Mouse (Mus musculus): ENCODE results near the gene Frs3.

Frs3 gene

GRCm38 (mm10) chr17:47691650-47692049, 2.8 kb downstream of the Frs3 start:
- DNase-seq (ENCODE audit: low spot score) = no peak

GRCm38 (mm10) chr17:47693671-47694441, 5.0 kb downstream of the Frs3 start:
- DNase-seq (ENCODE audit: low spot score) = no peak

- DNase-seq (ENCODE audit: low spot score) = no peak
Observed at GRCm38 (mm10) chr17:47694442-47694502, 5.4 kb downstream of the Frs3 start, which contains the start of gene Gm21981. TSS of gene Gm21981 (minus strand) at chr17:47694455.

GRCm38 (mm10) chr17:47694503-47695336, 5.9 kb downstream of the Frs3 start, which contains the start of gene Prickle4:
TSS of gene Prickle4 (minus strand) at chr17:47694736.
- peak; percentile 99 for DNase-seq (ENCODE audit: low spot score)

- DNase-seq (ENCODE audit: low spot score) = no peak
Observed at GRCm38 (mm10) chr17:47695337-47695710, 6.5 kb downstream of the Frs3 start.

- DNase-seq (ENCODE audit: low spot score) = no peak
Observed at GRCm38 (mm10) chr17:47698156-47698555, 9.3 kb downstream of the Frs3 start.

- no peak for DNase-seq (ENCODE audit: low spot score)
Observed at GRCm38 (mm10) chr17:47699055-47699454, 10.2 kb downstream of the Frs3 start.

GRCm38 (mm10) chr17:47701793-47702192, 13.0 kb downstream of the Frs3 start:
- DNase-seq (ENCODE audit: low spot score) = no peak

GRCm38 (mm10) chr17:47702548-47703345, 13.9 kb downstream of the Frs3 start:
- DNase-seq (ENCODE audit: low spot score) = no peak

- DNase-seq (ENCODE audit: low spot score) = no peak
Observed at GRCm38 (mm10) chr17:47703556-47703955, 14.7 kb downstream of the Frs3 start.

GRCm38 (mm10) chr17:47704692-47705091, 15.9 kb downstream of the Frs3 start:
- DNase-seq (ENCODE audit: low spot score) = no peak

- DNase-seq (ENCODE audit: low spot score) = no peak
Observed at GRCm38 (mm10) chr17:47706196-47706595, 17.4 kb downstream of the Frs3 start.

GRCm38 (mm10) chr17:47707961-47708360, 19.1 kb downstream of the Frs3 start:
- no peak for DNase-seq (ENCODE audit: low spot score)

- no peak for DNase-seq (ENCODE audit: low spot score)
Observed at GRCm38 (mm10) chr17:47708972-47709371, 20.1 kb downstream of the Frs3 start.

- no peak for DNase-seq (ENCODE audit: low spot score)
Observed at GRCm38 (mm10) chr17:47710036-47710435, 21.2 kb downstream of the Frs3 start.

GRCm38 (mm10) chr17:47711883-47712282, 23.1 kb downstream of the Frs3 start:
- no peak for DNase-seq (ENCODE audit: low spot score)

- no peak for DNase-seq (ENCODE audit: low spot score)
Observed at GRCm38 (mm10) chr17:47712889-47713571, 24.2 kb downstream of the Frs3 start.

GRCm38 (mm10) chr17:47715037-47715436, 26.2 kb downstream of the Frs3 start:
- no peak for DNase-seq (ENCODE audit: low spot score)

- no peak for DNase-seq (ENCODE audit: low spot score)
Observed at GRCm38 (mm10) chr17:47721183-47721582, 32.4 kb downstream of the Frs3 start.

- no peak for DNase-seq (ENCODE audit: low spot score)
Observed at GRCm38 (mm10) chr17:47726566-47726965, 37.7 kb downstream of the Frs3 start, which contains the start of gene Pgc. TSS of gene Pgc (plus strand) at chr17:47726842.

- DNase-seq (ENCODE audit: low spot score) = no peak
Observed at GRCm38 (mm10) chr17:47730633-47731575, 42.1 kb downstream of the Frs3 start.

All from ovary, postnatal 36 days (tissue).